Comparison of ENCODE assay signal across 25 mouse cellular contexts in the genomic region with DNA sequence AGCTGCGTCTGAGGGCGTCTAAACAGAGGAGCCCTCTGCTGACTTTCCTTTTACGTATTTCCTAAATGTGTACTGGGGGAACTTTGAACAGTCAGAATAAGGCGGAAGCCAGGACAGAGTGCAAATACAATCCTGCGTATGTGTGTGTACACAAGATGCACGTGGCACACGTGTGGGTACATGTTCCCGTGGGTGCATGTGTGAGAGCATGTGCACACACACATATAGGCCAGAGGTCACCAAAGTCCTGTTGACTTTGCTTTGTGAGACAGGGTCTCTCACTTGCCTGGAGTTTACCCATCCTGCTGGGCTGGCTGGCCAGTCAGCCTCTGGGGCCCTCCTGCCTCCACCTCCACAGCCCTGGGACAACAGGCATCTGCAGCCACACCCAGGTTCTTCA. TPM values are rescaled to one million over a fixed set of nuclear protein-coding genes. Genes with fewer than 3 reads are reported as not detected.
DNase-seq lines count a peak whose midpoint lies in the region; ATAC-seq and TF ChIP-seq lines count a peak whose summit lies in the region.
"Had no signal": no experiment of that assay in that cellular context is flagged by ENCODE, and none has a peak within 500 bp of the region (broad histone marks: within the 10 kb centered on the region; RNA-seq: fewer than 3 reads in every experiment).

No protein-coding gene starts in this region.

- no peaks in the 10 kb centered on the region for H3K9me3 ChIP-seq in intestine, embryonic 15.5 days
- H3K9me3 ChIP-seq in intestine, postnatal 0 days (ENCODE audit: control insufficient read depth), result no peaks in the 10 kb centered on the region
- no peaks in the 10 kb centered on the region for H3K9me3 ChIP-seq in liver, embryonic 12.5 days (replicated peaks)
- H3K9me3 ChIP-seq in liver, embryonic 16.5 days (replicated peaks; ENCODE audit: control insufficient read depth, low read length), result no peaks in the 10 kb centered on the region
- no peaks in the 10 kb centered on the region for H3K9me3 ChIP-seq in stomach, postnatal 0 days (ENCODE audit: control insufficient read depth, low read length)
- H3K9me3 ChIP-seq: embryonic facial prominence, embryonic 15.5 days; forebrain, embryonic 12.5 days; heart, embryonic 13.5 days; hindbrain, embryonic 15.5 days had no signal

- no peak overlapping the region for H3K27ac ChIP-seq in intestine, embryonic 15.5 days
- no peak overlapping the region for H3K27ac ChIP-seq in intestine, postnatal 0 days (ENCODE audit: low read depth, low read length)
- 0 out of 2 replicates have a peak overlapping the region, but pooled peaks have one; percentile 30 for H3K27ac ChIP-seq in liver, embryonic 12.5 days
- H3K27ac ChIP-seq in liver, embryonic 16.5 days (ENCODE audit: low read length), result peak overlapping the region; percentile 63; the same call in 1 of the 2 replicates
- H3K27ac ChIP-seq in stomach, postnatal 0 days (replicated peaks), result no peak overlapping the region
- H3K27ac ChIP-seq: embryonic facial prominence, embryonic 15.5 days; forebrain, embryonic 12.5 days; heart, embryonic 13.5 days; hindbrain, embryonic 15.5 days had no signal

- H3K4me2 ChIP-seq in intestine, embryonic 15.5 days (replicated peaks), result no peak overlapping the region
- no peak overlapping the region for H3K4me2 ChIP-seq in intestine, postnatal 0 days (replicated peaks; ENCODE audit: low read depth)
- H3K4me2 ChIP-seq in liver, embryonic 12.5 days, result peak overlapping the region; percentile 28
- H3K4me2 ChIP-seq in liver, embryonic 16.5 days (ENCODE audit: low read depth, low read length), result peak overlapping the region; percentile 38
- H3K4me2 ChIP-seq in stomach, postnatal 0 days (replicated peaks; ENCODE audit: low read depth), result no peak overlapping the region
- H3K4me2 ChIP-seq: embryonic facial prominence, embryonic 15.5 days; forebrain, embryonic 12.5 days; heart, embryonic 13.5 days; hindbrain, embryonic 15.5 days had no signal

- H3K9ac ChIP-seq in intestine, embryonic 15.5 days, result no peak overlapping the region
- H3K9ac ChIP-seq in intestine, postnatal 0 days (ENCODE audit: low read depth, low read length), result no peak overlapping the region
- no peak overlapping the region for H3K9ac ChIP-seq in liver, embryonic 12.5 days
- H3K9ac ChIP-seq in liver, embryonic 16.5 days (ENCODE audit: low read depth, low read length), result no peak overlapping the region; the same call in 1 of the 2 replicates
- no peak overlapping the region for H3K9ac ChIP-seq in stomach, postnatal 0 days (ENCODE audit: low read length)
- H3K9ac ChIP-seq: embryonic facial prominence, embryonic 15.5 days; forebrain, embryonic 12.5 days; heart, embryonic 13.5 days; hindbrain, embryonic 15.5 days had no signal

- TF ChIP-seq CTCF in intestine, postnatal 0 days (IDR thresholded peaks at IDR 0.05; ENCODE audit: low read depth), result no peak
- TF ChIP-seq CTCF in stomach, postnatal 0 days (IDR thresholded peaks at IDR 0.05; ENCODE audit: low read depth), result no peak

- no peaks in the 10 kb centered on the region for H3K27me3 ChIP-seq in intestine, embryonic 15.5 days (replicated peaks)
- no peaks in the 10 kb centered on the region for H3K27me3 ChIP-seq in intestine, postnatal 0 days (replicated peaks; ENCODE audit: control insufficient read depth, insufficient read depth, low read length)
- no peaks in the 10 kb centered on the region for H3K27me3 ChIP-seq in liver, embryonic 12.5 days (replicated peaks)
- no peaks in the 10 kb centered on the region for H3K27me3 ChIP-seq in liver, embryonic 16.5 days (ENCODE audit: control insufficient read depth, insufficient read depth, low read depth, low read length)
- H3K27me3 ChIP-seq in stomach, postnatal 0 days (ENCODE audit: control insufficient read depth, insufficient read depth, low read length), result no peaks in the 10 kb centered on the region
- H3K27me3 ChIP-seq: CH12.LX; embryonic facial prominence, embryonic 15.5 days; forebrain, embryonic 12.5 days; heart, embryonic 13.5 days; hindbrain, embryonic 15.5 days; Patski had no signal

- H3K36me3 ChIP-seq in intestine, embryonic 15.5 days, result no peaks in the 10 kb centered on the region
- H3K36me3 ChIP-seq in intestine, postnatal 0 days (ENCODE audit: control insufficient read depth, insufficient read depth), result no peaks in the 10 kb centered on the region
- no peaks in the 10 kb centered on the region for H3K36me3 ChIP-seq in liver, embryonic 12.5 days
- no peaks in the 10 kb centered on the region for H3K36me3 ChIP-seq in liver, embryonic 16.5 days (ENCODE audit: control insufficient read depth, insufficient read depth)
- no peaks in the 10 kb centered on the region for H3K36me3 ChIP-seq in stomach, postnatal 0 days (ENCODE audit: control insufficient read depth, insufficient read depth, low read length)
- H3K36me3 ChIP-seq: embryonic facial prominence, embryonic 15.5 days; forebrain, embryonic 12.5 days; heart, embryonic 13.5 days; hindbrain, embryonic 15.5 days had no signal

- TF ChIP-seq EP300 in stomach, postnatal 0 days (optimal IDR thresholded peaks at IDR 0.05), result no peak

- ATAC-seq in intestine, embryonic 15.5 days, result peak; percentile 36; the same call in 1 of the 2 replicates
- no peak for ATAC-seq in intestine, postnatal 0 days
- ATAC-seq in liver, embryonic 12.5 days, result peak; percentile 55
- peak; percentile 77 for ATAC-seq in liver, embryonic 16.5 days (ENCODE audit: low read depth)
- peak; percentile 90 for ATAC-seq in stomach, postnatal 0 days (ENCODE audit: low FRiP score, low TSS enrichment)
- ATAC-seq in megakaryocyte, adult 5-6 weeks (ENCODE audit: poor library complexity, severe bottlenecking), result no peak
- ATAC-seq: activated CD4-positive, CD25-positive, alpha-beta regulatory T cell, adult 4 months; forebrain, embryonic 16.5 days; Patski had no signal

- DNase-seq in stomach, postnatal 0 days (ENCODE audit: low spot score), result peak; percentile 54
- DNase-seq in thymus, postnatal 36 days, result no peak
- DNase-seq in kidney, postnatal 10 days, result no peak
- DNase-seq: adrenal gland, postnatal 14 days; cerebellum, adult 11-12 months; cerebellum, adult 9-11 months; gastrocnemius, postnatal 14 days; heart, postnatal 36 days had no signal

- no peak overlapping the region for H3K4me3 ChIP-seq in intestine, embryonic 15.5 days (replicated peaks)
- H3K4me3 ChIP-seq in intestine, postnatal 0 days (ENCODE audit: low read depth, low read length), result no peak overlapping the region
- peak overlapping the region; percentile 5; the same call in 1 of the 2 replicates for H3K4me3 ChIP-seq in liver, embryonic 12.5 days
- H3K4me3 ChIP-seq in liver, embryonic 16.5 days (ENCODE audit: low read depth, low read length), result peak overlapping the region; percentile 29
- H3K4me3 ChIP-seq in stomach, postnatal 0 days (ENCODE audit: low read depth, low read length), result no peak overlapping the region
- H3K4me3 ChIP-seq: embryonic facial prominence, embryonic 15.5 days; forebrain, embryonic 12.5 days; heart, embryonic 13.5 days; hindbrain, embryonic 15.5 days had no signal

- WGBS in intestine, embryonic 15.5 days, result 77% methylated on average over 8 of the region's 8 CpGs
- 55% methylated on average over 8 of the region's 8 CpGs for WGBS in intestine, postnatal 0 days
- WGBS in liver, embryonic 12.5 days (ENCODE audit: insufficient replicate concordance), result 57% methylated on average over 8 of the region's 8 CpGs
- 53% methylated on average over 8 of the region's 8 CpGs for WGBS in liver, embryonic 16.5 days (ENCODE audit: insufficient replicate concordance)
- 59% methylated on average over 8 of the region's 8 CpGs for WGBS in stomach, postnatal 0 days

- H3K4me1 ChIP-seq in intestine, embryonic 15.5 days (replicated peaks), result no peaks in the 10 kb centered on the region
- H3K4me1 ChIP-seq in intestine, postnatal 0 days (replicated peaks; ENCODE audit: control insufficient read depth, insufficient read depth, low read length), result no peaks in the 10 kb centered on the region
- H3K4me1 ChIP-seq in liver, embryonic 12.5 days, result no peaks in the 10 kb centered on the region
- H3K4me1 ChIP-seq in liver, embryonic 16.5 days (ENCODE audit: control insufficient read depth, low read depth, low read length), result peaks cover 4% of the 10 kb centered on the region
- H3K4me1 ChIP-seq in stomach, postnatal 0 days (replicated peaks; ENCODE audit: control insufficient read depth, insufficient read depth), result no peaks in the 10 kb centered on the region
- H3K4me1 ChIP-seq: embryonic facial prominence, embryonic 15.5 days; forebrain, embryonic 12.5 days; heart, embryonic 13.5 days; hindbrain, embryonic 15.5 days had no signal

RNA-seq across cellular contexts. Expression of a gene that starts 1.8 kb away (rescaled TPM):
- polyA plus RNA-seq in intestine, embryonic 15.5 days (2015; fragmentation: Nextera tagmentation; extraction: Ambion mirVana), result 0.97 and 1.4 TPM in 2 replicates
- polyA plus RNA-seq in intestine, postnatal 0 days (2015; fragmentation: Nextera tagmentation; extraction: Ambion mirVana), result not detected in 2 replicates
- 34.4 and 36.7 TPM in 2 replicates for polyA plus RNA-seq in liver, embryonic 12.5 days (2016; fragmentation: Nextera tagmentation; extraction: Ambion mirVana)
- 81.0 and 83.9 TPM in 2 replicates for polyA plus RNA-seq in liver, embryonic 16.5 days (2015; fragmentation: Nextera tagmentation; extraction: Ambion mirVana)
- polyA plus RNA-seq in stomach, postnatal 0 days (2015; fragmentation: Nextera tagmentation; extraction: Ambion mirVana), result 0.07 and 0.58 TPM in 2 replicates
- not detected in 2 replicates for total RNA-seq in megakaryocyte, adult 5-6 weeks (2015)
- total RNA-seq in megakaryocyte, adult 5-6 weeks (2017), result not detected in 2 replicates
- total RNA-seq: CH12.LX had no signal
- polyA plus RNA-seq: activated CD4-positive, CD25-positive, alpha-beta regulatory T cell, adult 4 months; embryonic facial prominence, embryonic 11.5 days; forebrain, embryonic 12.5 days; forebrain, embryonic 16.5 days; heart, postnatal 0 days; hindbrain, embryonic 11.5 days; hindbrain, embryonic 15.5 days; Patski had no signal

RNA-seq across cellular contexts. Expression of a gene that starts 36.6 kb away (rescaled TPM):
- polyA plus RNA-seq in intestine, embryonic 15.5 days (2015; fragmentation: Nextera tagmentation; extraction: Ambion mirVana), result 93.1 and 100 TPM in 2 replicates
- 39.5 and 41.4 TPM in 2 replicates for polyA plus RNA-seq in intestine, postnatal 0 days (2015; fragmentation: Nextera tagmentation; extraction: Ambion mirVana)
- polyA plus RNA-seq in liver, embryonic 12.5 days (2016; fragmentation: Nextera tagmentation; extraction: Ambion mirVana), result 61.7 and 63.3 TPM in 2 replicates
- polyA plus RNA-seq in liver, embryonic 16.5 days (2015; fragmentation: Nextera tagmentation; extraction: Ambion mirVana), result 15.5 and 17.6 TPM in 2 replicates
- polyA plus RNA-seq in stomach, postnatal 0 days (2015; fragmentation: Nextera tagmentation; extraction: Ambion mirVana), result 151 and 174 TPM in 2 replicates
- 38.8 and 41.7 TPM in 2 replicates for total RNA-seq in megakaryocyte, adult 5-6 weeks (2015)
- 26.8 and 28.5 TPM in 2 replicates for total RNA-seq in megakaryocyte, adult 5-6 weeks (2017)

RNA-seq across cellular contexts. Expression of a gene that starts 57.9 kb away (rescaled TPM):
- polyA plus RNA-seq in intestine, embryonic 15.5 days (2015; fragmentation: Nextera tagmentation; extraction: Ambion mirVana), result 0.25 and 0.27 TPM in 2 replicates
- polyA plus RNA-seq in intestine, postnatal 0 days (2015; fragmentation: Nextera tagmentation; extraction: Ambion mirVana), result not detected in 2 replicates
- polyA plus RNA-seq in liver, embryonic 12.5 days (2016; fragmentation: Nextera tagmentation; extraction: Ambion mirVana), result 0.08 and 0.11 TPM in 2 replicates
- 0.06 and 0.27 TPM in 2 replicates for polyA plus RNA-seq in liver, embryonic 16.5 days (2015; fragmentation: Nextera tagmentation; extraction: Ambion mirVana)
- 0.49 and 0.64 TPM in 2 replicates for polyA plus RNA-seq in stomach, postnatal 0 days (2015; fragmentation: Nextera tagmentation; extraction: Ambion mirVana)
- not detected in 2 replicates for total RNA-seq in megakaryocyte, adult 5-6 weeks (2015)
- 0.26 TPM in 1 of 2 replicates, not detected in the other for total RNA-seq in megakaryocyte, adult 5-6 weeks (2017)
- total RNA-seq: adrenal gland, postnatal 14 days; gastrocnemius, adult 18-20 months; heart, postnatal 36 days had no signal

Comparison
In these comparisons a context has a peak if more than half of its experiments do, and no peak if none do; other contexts are left out.
1. ATAC-seq: peak in intestine, embryonic 15.5 days (single experiment), liver, embryonic 12.5 days (single experiment), liver, embryonic 16.5 days (single experiment) and stomach, postnatal 0 days (single experiment); none in intestine, postnatal 0 days (single experiment) and megakaryocyte, adult 5-6 weeks (single experiment).
2. H3K27ac ChIP-seq: peak in liver, embryonic 12.5 days (single experiment) and liver, embryonic 16.5 days (single experiment); none in intestine, embryonic 15.5 days (single experiment), intestine, postnatal 0 days (single experiment) and stomach, postnatal 0 days (single experiment).
3. H3K4me2 ChIP-seq: peak in liver, embryonic 12.5 days (single experiment) and liver, embryonic 16.5 days (single experiment); none in intestine, embryonic 15.5 days (single experiment), intestine, postnatal 0 days (single experiment) and stomach, postnatal 0 days (single experiment).
4. H3K4me3 ChIP-seq: peak in liver, embryonic 12.5 days (single experiment) and liver, embryonic 16.5 days (single experiment); none in intestine, embryonic 15.5 days (single experiment), intestine, postnatal 0 days (single experiment) and stomach, postnatal 0 days (single experiment).
5. RNA of a gene that starts 1.8 kb away (polyA plus RNA-seq): 81.0 to 83.9 TPM in liver, embryonic 16.5 days and 34.4 to 36.7 TPM in liver, embryonic 12.5 days; 0.97 to 1.4 TPM in intestine, embryonic 15.5 days, 0.07 to 0.58 TPM in stomach, postnatal 0 days and not detected in intestine, postnatal 0 days; every median in the first group is over 10 times any median in the second.